7 mouse cellular contexts compared by ENCODE assay signal in genomic region chr17:87050469-87051175, GRCm38 (mm10). TPM values are rescaled to one million over a fixed set of nuclear protein-coding genes. Genes with fewer than 3 reads are reported as not detected.
A peak's percentile ranks its signal among the peaks of the same experiment; 100 is the strongest.
DNase-seq lines count a peak whose midpoint lies in the region; ATAC-seq and TF ChIP-seq lines count a peak whose summit lies in the region.

No protein-coding gene starts in this region.

- no peak overlapping the region for H3K27ac ChIP-seq in liver, adult 2 months (replicated peaks; ENCODE audit: insufficient read depth, low read depth, low read length)
- no peak overlapping the region for H3K27ac ChIP-seq in embryonic facial prominence, embryonic 15.5 days (replicated peaks)

- H3K36me3 ChIP-seq in liver, adult 2 months (ENCODE audit: control insufficient read depth, insufficient read depth, low read length) = no peaks in the 10 kb centered on the region
- no peaks in the 10 kb centered on the region for H3K36me3 ChIP-seq in embryonic facial prominence, embryonic 15.5 days

- H3K4me1 ChIP-seq in liver, adult 2 months (ENCODE audit: control insufficient read depth, insufficient read depth, low read length) = peaks cover 2% of the 10 kb centered on the region; the same call in 1 of the 2 replicates
- H3K4me1 ChIP-seq in embryonic facial prominence, embryonic 15.5 days = peaks cover 16% of the 10 kb centered on the region

- TF ChIP-seq CTCF in liver, adult 2 months (IDR thresholded peaks at IDR 0.05; ENCODE audit: low read depth, low read length) = no peak

- WGBS in liver, adult 2 months = 35% methylated on average over 9 of the region's 9 CpGs
- 55% methylated on average over 9 of the region's 9 CpGs for WGBS in embryonic facial prominence, embryonic 15.5 days

- no peaks in the 10 kb centered on the region for H3K79me2 ChIP-seq in liver, adult 2 months (ENCODE audit: control insufficient read depth, insufficient read depth, low read length)

- H3K9me3 ChIP-seq in embryonic facial prominence, embryonic 15.5 days (replicated peaks) = no peaks in the 10 kb centered on the region

- intact Hi-C loops in heart, postnatal 25 days (cut with DNase I) = no loop called here

- peak; percentile 24 for DNase-seq in liver, adult 2 months (ENCODE audit: extremely low read depth, low read depth, low spot score)
- no peak for DNase-seq in liver
- peak; percentile 20 for DNase-seq in heart, postnatal 25 days (ENCODE audit: low spot score)
- DNase-seq in lung, postnatal 25 days (ENCODE audit: low spot score) = peak; percentile 18
- DNase-seq in natural killer cell, adult 2 months (ENCODE audit: low spot score in 2 of 2) = no peak

- TF ChIP-seq POLR2A in liver, adult 2 months (IDR thresholded peaks at IDR 0.05; ENCODE audit: extremely low read depth, insufficient read depth, low read length) = no peak

- H3K4me3 ChIP-seq in liver, adult 2 months (ENCODE audit: insufficient read depth, low read depth, low read length) = no peak overlapping the region
- no peak overlapping the region for H3K4me3 ChIP-seq in embryonic facial prominence, embryonic 15.5 days (replicated peaks)

- no peak overlapping the region for H3K4me2 ChIP-seq in embryonic facial prominence, embryonic 15.5 days (replicated peaks)

- peak; percentile 45; the same call in 1 of the 2 replicates for ATAC-seq in embryonic facial prominence, embryonic 15.5 days (ENCODE audit: insufficient number of reproducible peaks, low FRiP score, low TSS enrichment, low read depth)
- no peak for ATAC-seq in erythroid progenitor cell, adult 5-6 weeks (replicated peaks; ENCODE audit: low FRiP score, poor library complexity, severe bottlenecking)

- no peak overlapping the region for H3K9ac ChIP-seq in liver, adult 2 months (ENCODE audit: low read depth, low read length)
- H3K9ac ChIP-seq in embryonic facial prominence, embryonic 15.5 days = no peak overlapping the region

- H3K27me3 ChIP-seq in liver, adult 2 months (ENCODE audit: control insufficient read depth, insufficient read depth, low read length) = no peaks in the 10 kb centered on the region
- no peaks in the 10 kb centered on the region for H3K27me3 ChIP-seq in embryonic facial prominence, embryonic 15.5 days

RNA-seq across cellular contexts. Expression of gene Cript, which starts 25.3 kb away (rescaled TPM):
- total RNA-seq in liver, adult 2 months (2014; rRNA removed) = 26.6 and 26.9 TPM in 2 replicates
- polyA plus RNA-seq in liver, adult 2 months (2012; rRNA removed) = 7.4 and 9.7 TPM in 2 replicates
- 114 and 117 TPM in 2 replicates for polyA plus RNA-seq in embryonic facial prominence, embryonic 15.5 days (2015; fragmentation: Nextera tagmentation; extraction: Ambion mirVana)
- total RNA-seq in heart, postnatal 25 days (2021) = 10 to 100 TPM; 38.8 to 46.8 TPM
- 53.3 and 91.8 TPM in 2 replicates for total RNA-seq in erythroid progenitor cell, adult 5-6 weeks (2015; ENCODE audit: low replicate concordance)
- total RNA-seq in erythroid progenitor cell, adult 5-6 weeks (2017; ENCODE audit: low replicate concordance) = 37.4 and 51.5 TPM in 2 replicates

RNA-seq across cellular contexts. Expression of gene Pigf, which starts 25.4 kb away (rescaled TPM):
- total RNA-seq in liver, adult 2 months (2014; rRNA removed) = 9.1 and 10.9 TPM in 2 replicates
- 2.5 and 3.2 TPM in 2 replicates for polyA plus RNA-seq in liver, adult 2 months (2012; rRNA removed)
- 25.6 and 28.4 TPM in 2 replicates for polyA plus RNA-seq in embryonic facial prominence, embryonic 15.5 days (2015; fragmentation: Nextera tagmentation; extraction: Ambion mirVana)
- total RNA-seq in heart, postnatal 25 days (2021) = 1 to 10 TPM; 4.2 to 4.8 TPM
- 6.3 TPM in 1 of 2 replicates, not detected in the other for total RNA-seq in erythroid progenitor cell, adult 5-6 weeks (2015; ENCODE audit: low replicate concordance)
- 2.4 and 4.3 TPM in 2 replicates for total RNA-seq in erythroid progenitor cell, adult 5-6 weeks (2017; ENCODE audit: low replicate concordance)

RNA-seq across cellular contexts. Expression of gene Socs5, which starts 56.9 kb away (rescaled TPM):
- total RNA-seq in liver, adult 2 months (2014; rRNA removed) = 4.8 and 5.2 TPM in 2 replicates
- polyA plus RNA-seq in liver, adult 2 months (2012; rRNA removed) = 2.4 and 2.9 TPM in 2 replicates
- polyA plus RNA-seq in embryonic facial prominence, embryonic 15.5 days (2015; fragmentation: Nextera tagmentation; extraction: Ambion mirVana) = 20.6 and 21.3 TPM in 2 replicates
- 10 to 100 TPM; 27.6 to 34.0 TPM for total RNA-seq in heart, postnatal 25 days (2021)
- 0.84 and 4.0 TPM in 2 replicates for total RNA-seq in erythroid progenitor cell, adult 5-6 weeks (2015; ENCODE audit: low replicate concordance)
- 1.2 TPM in 1 of 2 replicates, not detected in the other for total RNA-seq in erythroid progenitor cell, adult 5-6 weeks (2017; ENCODE audit: low replicate concordance)

Comparison
In these comparisons a context has a peak if more than half of its experiments do, and no peak if none do; other contexts are left out.
1. DNase-seq: peak in liver, adult 2 months (single experiment), heart, postnatal 25 days (single experiment) and lung, postnatal 25 days (single experiment); none in liver (single experiment) and natural killer cell, adult 2 months (0 of 2).